Mouse (Mus musculus) layer of hippocampus, adult 9-11 months (tissue): ENCODE results near the gene Bckdha.

Experiments
- DNase-seq: peaks from one replicate; pipeline ENCODE4 v3.0.0; 2022

Gene Bckdha

GRCm38 (mm10) chr7:25681341-25682231, 22.8 kb upstream of the Bckdha start:
- no peak for DNase-seq

- DNase-seq, result peak; percentile 95
Measured at GRCm38 (mm10) chr7:25680514-25681258, 21.9 kb upstream of the Bckdha start, which contains the start of gene B9d2. TSS of gene B9d2 (plus strand) at chr7:25680780.

GRCm38 (mm10) chr7:25679971-25680370, 21.2 kb upstream of the Bckdha start:
- DNase-seq, result no peak

- DNase-seq, result no peak
Measured at GRCm38 (mm10) chr7:25677013-25677412, 18.2 kb upstream of the Bckdha start.

GRCm38 (mm10) chr7:25676085-25676781, 17.5 kb upstream of the Bckdha start:
- peak; percentile 89 for DNase-seq

- DNase-seq, result no peak
Measured at GRCm38 (mm10) chr7:25675405-25675804, 16.6 kb upstream of the Bckdha start.

- DNase-seq, result no peak
Measured at GRCm38 (mm10) chr7:25674719-25675300, 16.0 kb upstream of the Bckdha start, which contains the start of gene Tmem91. TSS of gene Tmem91 (minus strand) at chr7:25675166.

GRCm38 (mm10) chr7:25674297-25674696, 15.5 kb upstream of the Bckdha start:
- no peak for DNase-seq

- DNase-seq, result no peak
Measured at GRCm38 (mm10) chr7:25672442-25672841, 13.7 kb upstream of the Bckdha start.

- no peak for DNase-seq
Measured at GRCm38 (mm10) chr7:25671686-25672085, 12.9 kb upstream of the Bckdha start.

- DNase-seq, result no peak
Measured at GRCm38 (mm10) chr7:25670096-25670495, 11.3 kb upstream of the Bckdha start.

GRCm38 (mm10) chr7:25669631-25670030, 10.8 kb upstream of the Bckdha start:
- no peak for DNase-seq

- no peak for DNase-seq
Measured at GRCm38 (mm10) chr7:25669158-25669557, 10.4 kb upstream of the Bckdha start.

GRCm38 (mm10) chr7:25666381-25666780, 7.6 kb upstream of the Bckdha start:
- DNase-seq, result no peak

GRCm38 (mm10) chr7:25657785-25658184, 996 bp downstream of the Bckdha start:
- DNase-seq, result no peak

- no peak for DNase-seq
Measured at GRCm38 (mm10) chr7:25655601-25656428, 3.0 kb downstream of the Bckdha start.

GRCm38 (mm10) chr7:25652244-25652759, 6.5 kb downstream of the Bckdha start:
- no peak for DNase-seq

GRCm38 (mm10) chr7:25651281-25651680, 7.5 kb downstream of the Bckdha start:
- DNase-seq, result no peak

GRCm38 (mm10) chr7:25649839-25650238, 8.9 kb downstream of the Bckdha start:
- DNase-seq, result no peak

GRCm38 (mm10) chr7:25647574-25648123, 11.1 kb downstream of the Bckdha start:
- DNase-seq, result no peak

GRCm38 (mm10) chr7:25645074-25645473, 13.7 kb downstream of the Bckdha start:
- no peak for DNase-seq
